Mouse (Mus musculus) right cerebral cortex, postnatal 14 days (tissue): ENCODE results near the gene Car7.
"Not testable (repeated sequence)": the region's sequence is repeated elsewhere in the genome, so short reads cannot be mapped to it uniquely, and the experiment has no call there.

ENCODE experiments used
- DNase-seq: peaks from one replicate; pipeline ENCODE4 v3.0.0; 2022

Car7 gene

GRCm38 (mm10) chr8:104570436-104571343 is 36.2 kb downstream of the Car7 start:
- DNase-seq: peak; percentile 82

DNA sequence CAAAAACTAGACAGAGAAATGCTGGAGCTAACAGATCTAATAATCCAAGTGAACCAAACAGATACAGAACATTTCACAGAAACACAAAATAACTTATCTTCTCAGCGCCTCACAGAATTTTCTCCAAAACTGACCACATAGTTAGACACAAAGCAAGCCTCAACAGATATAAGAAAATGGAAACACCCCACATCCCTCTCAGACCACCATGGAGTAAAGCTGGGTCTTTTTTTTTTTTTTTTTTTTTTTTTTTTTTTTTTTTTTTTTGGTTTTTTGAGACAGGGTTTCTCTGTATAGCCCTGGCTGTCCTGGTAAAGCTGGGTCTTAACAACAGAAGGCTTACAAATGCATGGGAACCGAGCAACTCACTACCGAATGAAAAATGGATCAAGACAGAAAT is 42.3 kb downstream of the Car7 start:
- no peak for DNase-seq

DNA sequence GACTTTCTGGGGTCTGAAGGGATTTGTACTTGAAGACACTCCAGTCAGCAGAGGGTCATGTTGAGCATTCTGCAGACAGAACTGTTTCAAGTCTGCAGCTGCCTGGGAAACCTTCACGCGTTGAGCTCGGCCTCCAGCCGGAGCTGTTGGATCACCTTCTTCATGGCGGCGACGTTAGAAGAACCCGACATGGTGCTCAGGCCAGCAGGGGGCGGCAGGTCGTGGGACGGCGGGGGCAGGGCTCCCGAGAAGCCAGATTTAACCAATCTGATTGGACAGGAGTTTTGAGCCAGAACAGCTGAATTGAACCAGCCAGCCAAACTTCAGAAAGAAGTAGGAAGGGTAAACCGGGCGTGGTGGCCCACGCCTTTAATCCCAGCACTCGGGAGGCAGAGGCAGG is 43.1 kb downstream of the Car7 start:
- not testable (repeated sequence) for DNase-seq

- no peak for DNase-seq
Measured at GRCm38 (mm10) chr8:104584522-104584921, 50.0 kb downstream of the Car7 start.

- no peak for DNase-seq
Measured at GRCm38 (mm10) chr8:104590284-104590683, 55.8 kb downstream of the Car7 start.

- DNase-seq: peak; percentile 77
Measured at GRCm38 (mm10) chr8:104591133-104591834, 56.8 kb downstream of the Car7 start, which contains the start of gene Pdp2. Gene Pdp2 (plus strand): TSS chr8:104591451.

DNA sequence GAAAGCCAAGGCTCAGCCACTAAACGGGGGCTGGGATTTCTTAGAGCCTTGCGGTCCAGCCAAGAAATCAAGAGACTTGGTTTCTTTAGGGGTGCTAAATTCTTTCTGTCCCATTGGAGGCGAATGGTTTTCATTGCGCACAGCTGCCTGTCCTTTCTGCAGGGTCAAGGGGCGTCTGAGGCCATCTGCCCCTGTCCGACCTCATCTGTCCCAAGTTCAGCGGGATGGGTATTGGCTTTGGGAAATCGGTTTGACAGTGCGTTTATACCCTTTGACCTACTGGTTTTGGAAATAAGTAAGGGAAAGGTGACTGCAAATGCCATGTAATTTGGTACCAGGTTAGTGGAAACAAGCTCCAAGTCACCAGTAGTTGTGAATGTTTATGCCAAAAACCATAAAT is 57.4 kb downstream of the Car7 start:
- DNase-seq: no peak

- DNase-seq: no peak
Measured at GRCm38 (mm10) chr8:104592566-104592965, 58.1 kb downstream of the Car7 start.

DNA sequence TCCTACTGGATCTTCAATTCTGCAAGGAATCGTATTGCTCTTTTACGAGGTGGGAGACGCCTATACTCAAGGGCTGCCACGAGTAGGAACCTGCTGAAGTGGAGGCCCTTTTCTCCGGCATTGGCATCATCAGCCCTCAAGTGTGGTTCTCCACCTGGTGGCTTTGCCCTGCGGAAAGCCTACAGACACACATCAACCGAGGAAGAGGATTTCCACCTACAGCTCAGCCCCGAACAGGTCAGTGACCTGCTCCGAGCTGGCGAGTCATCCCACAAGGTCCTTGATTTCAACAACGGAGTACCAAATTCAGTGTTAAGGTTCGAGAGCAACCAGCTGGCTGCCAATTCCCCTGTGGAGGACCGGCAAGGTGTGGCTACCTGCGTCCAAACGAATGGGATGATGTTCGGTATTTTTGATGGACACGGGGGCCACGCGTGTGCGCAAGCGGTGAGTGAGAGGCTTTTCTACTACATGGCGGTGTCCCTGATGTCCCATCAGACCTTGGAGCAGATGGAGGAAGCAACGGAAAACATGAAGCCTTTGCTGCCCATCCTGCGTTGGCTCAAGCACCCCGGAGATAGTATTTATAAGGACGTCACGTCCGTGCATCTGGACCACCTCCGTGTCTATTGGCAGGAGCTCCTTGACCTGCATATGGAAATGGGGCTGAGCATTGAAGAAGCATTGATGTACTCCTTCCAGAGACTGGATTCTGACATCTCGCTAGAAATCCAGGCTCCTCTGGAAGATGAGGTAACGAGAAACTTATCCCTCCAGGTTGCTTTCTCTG is 59.2 kb downstream of the Car7 start:
- DNase-seq: no peak

DNA sequence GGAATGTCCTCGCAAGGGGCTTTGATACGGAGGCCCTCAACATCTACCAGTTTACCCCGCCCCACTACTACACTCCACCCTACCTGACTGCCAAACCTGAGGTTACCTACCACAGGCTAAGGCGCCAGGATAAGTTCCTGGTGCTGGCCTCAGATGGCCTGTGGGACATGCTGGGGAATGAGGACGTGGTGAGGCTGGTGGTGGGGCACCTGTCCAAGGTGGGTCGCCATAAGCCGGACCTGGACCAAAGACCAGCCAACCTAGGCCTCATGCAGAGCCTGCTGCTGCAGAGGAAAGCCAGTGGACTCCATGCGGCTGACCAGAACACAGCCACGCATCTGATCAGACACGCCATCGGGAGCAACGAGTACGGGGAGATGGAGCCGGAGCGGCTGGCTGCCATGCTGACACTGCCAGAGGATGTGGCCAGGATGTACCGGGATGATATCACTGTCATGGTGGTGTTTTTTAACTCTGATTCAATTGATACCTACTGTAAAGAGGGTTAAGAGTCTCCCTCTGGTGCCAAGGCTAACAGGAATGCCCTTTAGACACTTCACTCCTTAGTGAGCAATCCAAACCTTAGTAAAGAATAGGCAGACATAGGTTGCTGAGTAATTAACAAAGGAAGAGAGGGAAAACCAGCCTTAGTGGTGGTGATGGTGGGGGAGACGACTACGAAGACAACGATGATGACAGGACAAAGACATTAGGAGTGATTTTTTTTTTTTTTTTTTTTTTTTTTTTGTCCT is 60.3 kb downstream of the Car7 start:
- DNase-seq: no peak

DNA sequence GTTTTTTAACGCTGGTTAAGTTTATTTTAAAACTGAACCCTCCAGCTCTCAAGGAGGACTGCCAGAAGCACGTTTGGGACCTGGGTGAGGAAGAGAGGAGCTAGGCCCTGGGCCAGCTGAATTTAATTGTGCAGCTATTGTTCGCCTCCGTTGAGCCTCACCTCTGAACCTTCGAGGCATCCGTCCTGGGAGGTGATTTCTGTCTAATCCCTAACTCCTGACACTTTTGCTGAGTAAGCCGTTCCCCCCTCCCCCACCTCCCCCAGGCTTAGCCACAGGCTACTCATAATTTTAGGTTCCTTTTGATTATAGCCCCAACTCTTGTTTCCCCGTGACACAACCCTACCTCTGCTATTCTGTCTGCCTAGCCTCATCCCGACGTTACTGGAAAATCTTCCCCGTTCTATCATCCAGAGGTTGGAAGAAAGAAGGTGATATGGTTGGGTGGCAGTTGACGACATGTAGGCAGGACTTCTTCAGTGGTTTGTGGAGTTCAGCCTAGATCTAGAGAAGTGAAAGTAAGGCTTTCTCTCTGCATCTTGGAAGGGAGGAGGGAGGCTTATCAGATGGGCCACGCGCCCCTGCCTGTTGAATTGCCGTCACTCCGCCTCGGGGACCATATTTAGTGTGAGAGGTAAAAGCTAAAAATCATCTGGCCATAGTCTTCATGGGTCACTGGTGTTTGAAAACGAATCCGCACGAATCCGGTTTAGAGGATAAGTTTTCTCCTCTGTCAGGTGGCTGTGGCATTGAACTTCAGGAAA is 61.5 kb downstream of the Car7 start:
- no peak for DNase-seq

DNA sequence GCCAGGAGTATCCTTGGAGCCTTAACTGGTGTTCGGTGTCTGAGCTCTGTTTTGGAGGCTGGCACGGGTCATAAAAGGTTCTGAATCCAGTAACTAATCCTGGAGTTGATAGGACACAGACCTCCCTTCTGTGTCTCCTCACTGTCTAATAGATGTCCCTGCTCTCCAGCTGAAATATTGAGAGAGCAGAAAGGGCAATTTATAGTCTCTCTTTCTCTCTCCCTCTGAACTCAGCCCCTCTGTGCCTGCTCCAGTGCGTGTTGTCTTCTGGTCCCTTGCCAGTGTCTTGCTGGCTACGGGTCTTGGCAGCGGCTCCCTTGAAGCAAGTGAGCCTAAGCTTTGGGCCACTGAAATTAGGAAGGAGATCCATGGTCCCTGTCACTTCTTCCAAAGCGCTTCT is 63.2 kb downstream of the Car7 start:
- no peak for DNase-seq

GRCm38 (mm10) chr8:104598496-104598895 is 64.0 kb downstream of the Car7 start:
- DNase-seq: no peak
